Mouse (Mus musculus): ENCODE results near the gene Foxred1.

The Foxred1 gene

GRCm38 (mm10) chr9:35210542-35211474 is at the start of gene Foxred1:
TSS of gene Foxred1 (minus strand) at chr9:35211055.
- DNase-seq (ENCODE audit: low read depth): peak; percentile 98

- no peak for DNase-seq (ENCODE audit: low read depth)
Measured at GRCm38 (mm10) chr9:35257365-35257764, 46.5 kb upstream of the Foxred1 start.

- DNase-seq (ENCODE audit: low read depth): no peak
Measured at GRCm38 (mm10) chr9:35249476-35249875, 38.6 kb upstream of the Foxred1 start.

GRCm38 (mm10) chr9:35247405-35247804 is 36.5 kb upstream of the Foxred1 start:
- no peak for DNase-seq (ENCODE audit: low read depth)

GRCm38 (mm10) chr9:35239734-35240133 is 28.9 kb upstream of the Foxred1 start:
- no peak for DNase-seq (ENCODE audit: low read depth)

- no peak for DNase-seq (ENCODE audit: low read depth)
Measured at GRCm38 (mm10) chr9:35238915-35239571, 28.2 kb upstream of the Foxred1 start.

GRCm38 (mm10) chr9:35238371-35238770 is 27.5 kb upstream of the Foxred1 start:
- DNase-seq (ENCODE audit: low read depth): no peak

- no peak for DNase-seq (ENCODE audit: low read depth)
Measured at GRCm38 (mm10) chr9:35235996-35236395, 25.1 kb upstream of the Foxred1 start.

GRCm38 (mm10) chr9:35228671-35229070 is 17.8 kb upstream of the Foxred1 start:
- no peak for DNase-seq (ENCODE audit: low read depth)

GRCm38 (mm10) chr9:35223466-35223865 is 12.6 kb upstream of the Foxred1 start:
- no peak for DNase-seq (ENCODE audit: low read depth)

GRCm38 (mm10) chr9:35217963-35218362 is 7.1 kb upstream of the Foxred1 start:
- no peak for DNase-seq (ENCODE audit: low read depth)

GRCm38 (mm10) chr9:35211573-35212511 is 987 bp upstream of the Foxred1 start:
- no peak for DNase-seq (ENCODE audit: low read depth)

GRCm38 (mm10) chr9:35204421-35204820 is 6.4 kb downstream of the Foxred1 start:
- no peak for DNase-seq (ENCODE audit: low read depth)

- no peak for DNase-seq (ENCODE audit: low read depth)
Measured at GRCm38 (mm10) chr9:35203536-35203935, 7.3 kb downstream of the Foxred1 start.

- peak; percentile 59 for DNase-seq (ENCODE audit: low read depth)
Measured at GRCm38 (mm10) chr9:35200529-35201060, 10.3 kb downstream of the Foxred1 start.

- DNase-seq (ENCODE audit: low read depth): peak; percentile 63
Measured at GRCm38 (mm10) chr9:35199772-35200471, 10.9 kb downstream of the Foxred1 start, which contains the start of the genes Srpr and Tirap. TSS of gene Srpr (plus strand) at chr9:35200175. TSS of gene Tirap (minus strand) at chr9:35200291.

GRCm38 (mm10) chr9:35198945-35199771 is 11.7 kb downstream of the Foxred1 start:
- DNase-seq (ENCODE audit: low read depth): no peak

- DNase-seq (ENCODE audit: low read depth): no peak
Measured at GRCm38 (mm10) chr9:35198351-35198750, 12.5 kb downstream of the Foxred1 start.

GRCm38 (mm10) chr9:35197625-35198024 is 13.2 kb downstream of the Foxred1 start:
- DNase-seq (ENCODE audit: low read depth): no peak

GRCm38 (mm10) chr9:35194048-35194447 is 16.8 kb downstream of the Foxred1 start:
- no peak for DNase-seq (ENCODE audit: low read depth)

All from c-Kit-positive CD71-positive TER-119-negative erythroid progenitor cells, embryonic 14.5 days (primary cell).